Comparison of ENCODE assay signal across 8 mouse cellular contexts in genomic region chr3:58691374-58691939, GRCm38 (mm10). TPM values are rescaled to one million over a fixed set of nuclear protein-coding genes. Genes with fewer than 3 reads are reported as not detected.
DNase-seq lines count a peak whose midpoint lies in the region; ATAC-seq and TF ChIP-seq lines count a peak whose summit lies in the region.

No protein-coding gene starts in this region.

- no peaks in the 10 kb centered on the region for H3K27me3 ChIP-seq in CH12.LX (replicated peaks)
- H3K27me3 ChIP-seq in forebrain, embryonic 16.5 days (replicated peaks; ENCODE audit: control insufficient read depth, insufficient read depth, low read length), result no peaks in the 10 kb centered on the region

- H3K79me2 ChIP-seq in CH12.LX (replicated peaks; ENCODE audit: control insufficient read depth, extremely low read depth, insufficient read depth, poor library complexity, severe bottlenecking), result peaks cover 74% of the 10 kb centered on the region

- DNase-seq in CH12.LX (ENCODE audit: extremely low read depth), result no peak
- DNase-seq in c-Kit-positive CD71-positive TER-119-positive erythroid progenitor cells, embryonic 14.5 days (ENCODE audit: low spot score), result peak; percentile 18
- DNase-seq in heart, postnatal 36 days, result peak; percentile 57 to 65
- peak; percentile 50 to 62 for DNase-seq in layer of hippocampus, postnatal 10 days (ENCODE audit: low spot score in 2 of 2)
- DNase-seq in lung, postnatal 10 days, result peak; percentile 36
- peak; percentile 59 for DNase-seq in retina, embryonic 14.5 days (ENCODE audit: low spot score)
- peak; percentile 53 for DNase-seq in thymus, postnatal 25 days

- peak overlapping the region; percentile 92 for H3K9ac ChIP-seq in CH12.LX (ENCODE audit: insufficient read depth, low read depth)
- H3K9ac ChIP-seq in forebrain, embryonic 16.5 days (replicated peaks; ENCODE audit: low read depth, low read length), result peak overlapping the region; percentile 89

- peak; percentile 4 for ATAC-seq in forebrain, embryonic 16.5 days

- TF ChIP-seq CTCF in CH12.LX (conservative IDR thresholded peaks at IDR 0.05 in 1 of 2, IDR thresholded peaks at IDR 0.05 in 1 of 2; ENCODE audit: low read depth in 2 of 2, low read length in 2 of 2), result no peak

- H3K4me1 ChIP-seq in CH12.LX (ENCODE audit: control insufficient read depth in 1 of 2, insufficient read depth in 2 of 2), result peaks cover 8 to 23% of the 10 kb centered on the region in 2 experiments
- peaks cover 20% of the 10 kb centered on the region for H3K4me1 ChIP-seq in forebrain, embryonic 16.5 days (replicated peaks; ENCODE audit: control insufficient read depth, insufficient read depth, low read length)

- dilution Hi-C loops in CH12.LX (cut with MboI; ENCODE audit: extremely low pct_ligation_motif_present, extremely low pct_unique_long_range_greater_than_20kb, low sequenced_read_pairs), result no loop called here

- no peak for TF ChIP-seq RAD21 in CH12.LX (IDR thresholded peaks at IDR 0.05; ENCODE audit: low read depth, low read length)

- in situ Hi-C loops in CH12.LX (cut with MboI; ENCODE audit: low pct_ligation_motif_present, low pct_unique_long_range_greater_than_20kb, low sequenced_read_pairs), result loop anchor here (25.0 kb wide), 1 partner anchor 279 kb away; the partner anchor contains the start of gene Tsc22d2

- peak overlapping the region; percentile 94 for H3K27ac ChIP-seq in CH12.LX (ENCODE audit: insufficient read depth, low read depth)
- peak overlapping the region; percentile 91 for H3K27ac ChIP-seq in forebrain, embryonic 16.5 days (ENCODE audit: low read length)

- intact Hi-C loops in heart, postnatal 36 days (cut with DNase I), result loop anchor here (5.0 kb wide), 2 partner anchors 114 to 164 kb away; partner anchors contain the start of genes Eif2a, Selenot and Serp1

- H3K36me3 ChIP-seq in CH12.LX (replicated peaks in 1 of 2; ENCODE audit: control insufficient read depth in 1 of 2, insufficient read depth in 1 of 2, low read length in 1 of 2), result peaks cover 18 to 28% of the 10 kb centered on the region in 2 experiments
- no peaks in the 10 kb centered on the region for H3K36me3 ChIP-seq in forebrain, embryonic 16.5 days (ENCODE audit: control insufficient read depth, insufficient read depth)

- under 1% methylated on average over 36 of the region's 65 CpGs for WGBS in forebrain, embryonic 16.5 days

- TF ChIP-seq POLR2A in CH12.LX (IDR thresholded peaks at IDR 0.05; ENCODE audit: low read depth, low read length), result no peak

- no peaks in the 10 kb centered on the region for H3K9me3 ChIP-seq in CH12.LX (replicated peaks; ENCODE audit: low read length)
- no peaks in the 10 kb centered on the region for H3K9me3 ChIP-seq in forebrain, embryonic 16.5 days (ENCODE audit: control insufficient read depth, low read length)

- H3K4me2 ChIP-seq in CH12.LX (ENCODE audit: insufficient read depth, low read depth, poor library complexity, severe bottlenecking), result no peak overlapping the region
- peak overlapping the region; percentile 93 for H3K4me2 ChIP-seq in forebrain, embryonic 16.5 days (ENCODE audit: low read length)

- no peak for TF ChIP-seq EP300 in CH12.LX (IDR thresholded peaks at IDR 0.05; ENCODE audit: low read length)

- peak overlapping the region; percentile 75 to 98 (median 91) for H3K4me3 ChIP-seq in CH12.LX (replicated peaks in 1 of 3; ENCODE audit: low read depth in 2 of 3, low read length in 2 of 3, poor library complexity in 1 of 3)
- H3K4me3 ChIP-seq in forebrain, embryonic 16.5 days (replicated peaks; ENCODE audit: low read length), result peak overlapping the region; percentile 92

TF ChIP-seq in CH12.LX, 34 proteins besides CTCF, POLR2A, EP300 and RAD21:
- TF ChIP-seq NRF1 (IDR thresholded peaks at IDR 0.05; ENCODE audit: low read depth, low read length) (no peak), UBTF (IDR thresholded peaks at IDR 0.05; ENCODE audit: low read depth, low read length) (peak; percentile 0; the same call in 1 of the 2 replicates)

RNA-seq across cellular contexts. Expression of gene Siah2, which starts 0.7 kb away (rescaled TPM):
- total RNA-seq in CH12.LX (2012; rRNA removed), result 125 and 140 TPM in 2 replicates
- total RNA-seq in CH12.LX (2014; rRNA removed), result 119 and 142 TPM in 2 replicates
- polyA plus RNA-seq in CH12.LX (2012; ENCODE audit: insufficient read length, low read depth), result 99.0 and 104 TPM in 2 replicates
- polyA plus RNA-seq in forebrain, embryonic 16.5 days (2015; fragmentation: Nextera tagmentation; extraction: Ambion mirVana), result 7.8 and 7.9 TPM in 2 replicates
- 10 to 100 TPM in 1 of 2 experiments, 1 to 10 TPM in 1; 7.5 to 12.5 TPM for total RNA-seq in heart, postnatal 36 days (2021)
- 10 to 100 TPM; 17.0 to 19.4 TPM for total RNA-seq in layer of hippocampus, postnatal 10 days (2021)

RNA-seq across cellular contexts. Expression of gene Erich6, which starts 54.5 kb away (rescaled TPM):
- not detected in 2 replicates for total RNA-seq in CH12.LX (2012; rRNA removed)
- not detected in 2 replicates for total RNA-seq in CH12.LX (2014; rRNA removed)
- 0.11 TPM in 1 of 2 replicates, not detected in the other for polyA plus RNA-seq in CH12.LX (2012; ENCODE audit: insufficient read length, low read depth)
- polyA plus RNA-seq in forebrain, embryonic 16.5 days (2015; fragmentation: Nextera tagmentation; extraction: Ambion mirVana), result 0.21 TPM in 1 of 2 replicates, not detected in the other
- total RNA-seq in heart, postnatal 36 days (2021), result not detected
- 1 to 10 TPM in 1 of 2 experiments, under 1 TPM in 1; 0.94 to 1.1 TPM for total RNA-seq in layer of hippocampus, postnatal 10 days (2021)

Comparison
In these comparisons a context has a peak if more than half of its experiments do, and no peak if none do; other contexts are left out.
1. RNA of gene Siah2, which starts 0.7 kb away (total RNA-seq): 119 to 142 TPM in CH12.LX; 17.0 to 19.4 TPM in layer of hippocampus, postnatal 10 days and 7.5 to 12.5 TPM in heart, postnatal 36 days; every median in the first group is over 4 times any median in the second.